Mouse (Mus musculus): ENCODE results near the gene Fars2.

Gene Fars2

DNA sequence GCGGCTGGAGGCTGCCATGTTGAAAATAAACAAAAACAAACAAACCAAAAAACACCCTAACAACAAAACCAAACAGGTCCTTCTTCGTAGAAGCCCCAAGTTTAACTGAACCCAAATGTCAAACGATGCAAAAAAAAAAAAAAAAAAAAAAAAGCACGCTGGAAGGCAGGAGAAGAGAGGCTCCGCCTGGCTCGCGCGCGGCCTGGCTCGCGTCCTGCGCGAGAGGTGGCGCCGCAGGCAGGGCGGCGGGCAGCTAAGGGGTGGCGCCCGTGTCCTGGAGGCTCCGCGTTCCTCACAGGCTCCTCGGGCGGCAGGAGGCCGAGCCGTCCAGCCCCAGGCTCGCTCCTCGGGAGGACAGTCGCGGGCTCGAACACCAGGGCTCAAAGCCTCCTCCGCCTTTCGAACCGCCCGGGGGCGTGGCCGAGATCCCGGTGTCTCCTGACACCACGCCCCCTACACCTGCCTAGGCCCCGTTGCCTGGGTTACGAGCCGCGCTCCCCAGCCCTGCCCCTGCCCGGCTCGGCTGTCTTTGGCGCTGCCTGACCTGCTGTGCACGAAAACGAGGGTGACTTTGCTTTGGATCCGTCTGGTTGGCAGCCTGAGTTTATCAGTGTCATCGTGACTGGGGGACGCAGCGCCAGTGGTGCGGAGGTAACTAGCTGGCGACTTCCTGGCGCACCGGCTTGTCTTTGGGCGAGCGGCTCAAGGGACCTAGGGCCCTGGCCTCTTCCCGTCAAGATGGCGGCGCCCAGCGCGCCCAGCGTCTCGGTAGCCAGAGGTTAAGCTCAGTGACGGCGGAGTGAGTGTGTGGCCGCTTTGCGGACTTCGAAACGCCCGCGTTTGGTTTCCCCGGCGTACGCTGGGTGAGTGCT, at the start of gene Fars2, which contains the start of gene Lyrm4:
Gene Fars2 (plus strand): TSS at position 270 of the 872 bp plus-strand sequence.
Gene Lyrm4 (minus strand): TSS at position 384 of the 872 bp plus-strand sequence.
- DNase-seq, result peak; percentile 97

DNA sequence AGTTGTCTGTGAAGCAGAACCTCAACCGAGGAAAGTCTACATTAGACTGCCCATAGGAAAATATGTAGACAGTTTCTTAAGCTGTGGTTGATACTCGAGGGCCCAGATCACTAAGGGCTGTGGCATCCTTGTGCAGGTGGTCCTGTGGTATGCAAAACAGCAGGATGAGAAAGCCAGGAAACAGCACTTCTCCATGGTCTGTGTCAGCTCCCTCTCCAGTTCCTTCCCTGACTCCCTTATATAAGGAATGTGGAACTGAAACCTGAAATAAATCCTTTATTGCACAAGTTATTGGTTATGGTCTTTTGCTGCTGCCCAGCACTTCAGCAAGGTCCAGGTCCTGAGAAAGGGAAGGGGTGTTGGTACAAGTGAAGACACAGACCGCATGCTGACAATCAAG, 42.7 kb upstream of the Fars2 start:
- peak in 1 of 2 experiments; percentile 10 for DNase-seq

DNA sequence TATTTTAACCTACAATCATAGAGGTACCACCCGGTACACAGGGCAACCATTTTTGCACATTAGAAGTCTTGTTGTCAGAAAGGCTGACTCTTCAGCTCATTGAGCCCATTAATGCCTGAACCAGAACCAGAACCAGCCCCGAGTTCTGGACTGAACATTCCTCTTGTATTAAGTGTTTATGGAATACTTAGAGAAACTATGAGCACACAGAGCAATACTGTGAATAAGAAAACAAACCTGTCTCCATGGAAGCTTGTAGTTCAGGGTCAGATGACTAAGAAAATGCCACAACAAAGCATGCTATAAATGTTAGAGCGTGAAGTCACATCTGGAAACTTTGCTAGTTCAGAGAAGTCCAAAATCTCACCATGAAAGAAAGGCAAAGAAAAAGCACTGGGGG, 35.6 kb upstream of the Fars2 start:
- peak in 1 of 2 experiments; percentile 30 for DNase-seq

DNA sequence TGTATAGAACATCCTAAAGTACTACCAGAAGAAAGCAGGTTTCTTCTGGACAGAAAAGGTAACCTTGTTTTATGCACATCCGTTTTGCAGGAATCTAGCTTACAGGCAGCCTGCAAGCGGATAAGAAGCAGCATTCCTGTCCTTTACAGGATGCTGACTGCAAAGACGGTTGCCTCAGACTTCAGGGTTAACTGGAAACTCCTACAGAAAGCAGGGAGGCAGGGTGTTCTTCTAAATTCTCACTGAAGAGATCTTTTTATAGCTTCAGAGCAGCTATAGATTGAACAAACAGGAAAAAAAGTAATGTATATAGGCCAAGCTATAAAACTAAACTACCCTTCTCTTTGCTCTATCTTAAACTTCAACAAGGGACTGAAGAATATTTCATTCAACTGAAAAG, 32.5 kb upstream of the Fars2 start:
- DNase-seq, result no peak

DNA sequence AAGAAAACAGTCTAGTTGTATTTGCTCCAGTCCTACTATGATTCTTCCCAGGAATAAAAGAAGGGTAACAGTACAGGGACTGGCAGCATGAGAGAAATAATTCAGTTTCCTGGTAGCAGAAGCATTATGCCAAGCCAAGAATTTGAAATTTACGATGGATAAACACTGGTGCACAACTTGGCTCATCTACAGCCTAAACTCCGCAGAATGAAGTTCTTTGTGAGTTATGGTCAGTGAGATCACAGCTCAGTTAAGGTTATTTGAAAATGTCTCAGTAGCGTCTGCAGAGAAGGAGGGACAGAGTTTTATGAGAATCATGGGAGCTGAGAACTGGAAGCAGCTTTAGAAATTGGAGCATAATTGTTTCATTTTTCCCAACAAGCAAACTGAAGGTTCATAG, 31.2 kb upstream of the Fars2 start:
- no peak for DNase-seq

DNA sequence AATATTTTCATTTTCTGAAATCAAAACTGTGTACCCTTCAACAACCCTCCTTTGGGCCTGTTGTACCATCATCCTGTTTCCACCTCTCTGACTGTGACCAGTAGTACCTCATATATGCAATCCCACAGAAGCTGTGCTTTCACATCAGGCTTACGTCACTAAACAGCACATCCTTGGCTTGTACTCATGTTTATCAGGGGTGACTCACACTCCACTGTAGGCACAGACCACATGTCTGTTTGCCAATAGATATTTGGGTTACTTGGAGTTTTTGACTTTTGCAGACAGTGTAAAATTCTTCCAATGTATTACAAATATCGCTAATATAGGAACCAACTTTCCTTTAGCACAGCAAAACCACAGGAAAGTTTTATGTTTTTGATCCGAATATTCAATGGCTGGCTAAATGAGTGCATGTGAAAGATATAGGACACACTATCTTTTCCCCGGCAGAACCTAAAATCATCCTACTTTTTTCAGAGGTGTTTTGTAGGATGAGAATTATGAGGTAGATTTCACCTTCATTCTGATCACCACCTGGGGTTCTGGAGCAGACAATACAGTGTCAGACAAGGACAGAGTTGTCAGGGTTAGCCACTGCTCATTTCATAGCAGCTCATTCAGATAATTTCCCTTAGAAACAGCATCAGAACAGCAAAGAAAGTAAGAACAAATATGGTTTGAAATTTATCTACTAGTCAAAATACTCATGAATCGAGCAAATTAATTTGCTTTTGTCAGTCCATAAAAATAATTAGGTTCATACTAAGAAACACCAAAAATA, 30.4 kb upstream of the Fars2 start:
- DNase-seq, result peak; percentile 14 to 26

DNA sequence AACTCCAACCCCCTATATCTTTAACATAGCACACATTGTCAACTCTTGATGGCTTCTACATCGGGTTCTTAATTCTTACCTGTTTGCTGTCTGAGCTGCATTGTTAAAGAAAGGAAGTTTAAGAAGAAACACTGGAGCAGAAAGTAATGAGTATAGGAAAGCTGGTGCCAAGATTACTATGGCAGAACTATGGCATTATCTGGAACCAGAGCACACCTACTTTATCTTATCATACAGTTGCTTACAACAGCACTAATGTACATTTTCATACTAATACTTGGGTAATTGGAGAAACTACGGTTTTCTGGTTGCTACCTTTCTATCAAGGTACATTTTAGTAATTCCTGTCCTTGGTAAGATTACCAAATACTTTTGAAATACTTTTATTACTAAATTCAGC, 29.8 kb upstream of the Fars2 start:
- DNase-seq, result no peak

DNA sequence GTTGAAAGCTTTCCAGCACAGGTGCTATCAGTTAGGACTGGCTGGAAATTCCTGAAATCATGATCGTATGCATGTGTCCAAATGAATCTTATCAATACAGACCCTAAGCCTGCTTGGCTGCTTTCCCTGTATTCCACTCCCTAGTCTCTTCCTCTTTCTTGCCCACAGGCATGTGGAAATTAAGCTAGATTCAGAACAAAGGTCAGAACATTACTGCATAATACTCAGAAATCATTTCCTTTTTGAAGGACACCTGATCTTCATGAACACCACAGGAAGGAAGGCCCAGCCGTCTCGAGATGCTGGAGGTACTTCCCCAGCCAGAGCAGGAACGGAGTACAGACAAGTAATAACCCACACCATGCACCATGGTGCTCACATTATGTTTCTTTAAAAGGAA, 29.0 kb upstream of the Fars2 start:
- peak in 1 of 2 experiments; percentile 20 for DNase-seq

DNA sequence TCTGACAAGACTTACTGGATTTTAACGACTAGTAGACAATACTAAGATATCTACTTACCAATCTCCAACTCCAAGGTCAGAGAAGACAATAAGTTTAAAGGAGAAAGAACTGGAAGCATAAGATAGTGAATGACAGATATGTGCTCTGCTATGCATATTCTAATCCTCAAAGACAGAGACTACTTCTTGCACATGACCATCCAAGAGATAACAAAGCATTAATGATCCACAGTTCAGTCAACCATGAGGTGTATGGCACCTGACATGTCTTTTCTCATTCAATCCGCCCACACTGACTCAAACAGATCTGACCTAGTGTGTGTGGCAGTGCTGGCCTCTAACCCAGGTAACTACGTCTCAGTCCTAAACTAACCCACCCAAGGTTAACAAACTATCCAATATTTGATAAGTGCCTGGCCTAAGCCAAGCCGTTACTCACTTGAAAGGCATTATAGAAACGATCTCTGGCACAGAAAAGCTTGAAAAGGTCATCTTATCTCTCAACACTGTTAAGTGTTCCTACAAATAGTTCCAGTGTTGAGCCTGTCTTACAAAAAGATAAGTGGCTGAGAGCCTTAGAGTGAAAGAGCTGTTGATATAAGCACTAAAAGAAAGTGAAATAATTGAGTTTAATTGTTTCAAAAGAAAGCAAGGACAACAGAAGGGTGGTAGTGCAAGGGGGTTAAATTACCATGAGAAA, 20.4 kb upstream of the Fars2 start:
- no peak for DNase-seq

DNA sequence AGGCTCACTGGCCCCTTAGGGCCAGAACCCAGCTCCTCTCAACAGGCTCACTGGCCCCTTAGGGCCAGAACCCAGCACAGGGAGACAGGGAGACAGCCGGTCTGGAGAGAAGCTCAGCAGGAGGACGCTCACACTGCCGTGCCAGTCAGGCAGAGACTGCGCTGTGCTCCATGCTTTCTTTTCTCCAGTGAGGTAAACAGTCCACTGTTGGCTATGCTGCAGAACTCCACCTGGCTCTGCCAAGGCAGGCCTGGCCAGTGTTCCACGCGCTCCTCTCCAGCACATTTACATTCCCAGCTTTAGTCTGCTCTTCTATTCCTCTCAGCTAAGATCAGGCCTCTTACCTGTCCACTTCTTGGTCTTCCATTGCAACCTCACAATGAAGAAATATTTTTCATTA, 11.6 kb upstream of the Fars2 start:
- no peak for DNase-seq

DNA sequence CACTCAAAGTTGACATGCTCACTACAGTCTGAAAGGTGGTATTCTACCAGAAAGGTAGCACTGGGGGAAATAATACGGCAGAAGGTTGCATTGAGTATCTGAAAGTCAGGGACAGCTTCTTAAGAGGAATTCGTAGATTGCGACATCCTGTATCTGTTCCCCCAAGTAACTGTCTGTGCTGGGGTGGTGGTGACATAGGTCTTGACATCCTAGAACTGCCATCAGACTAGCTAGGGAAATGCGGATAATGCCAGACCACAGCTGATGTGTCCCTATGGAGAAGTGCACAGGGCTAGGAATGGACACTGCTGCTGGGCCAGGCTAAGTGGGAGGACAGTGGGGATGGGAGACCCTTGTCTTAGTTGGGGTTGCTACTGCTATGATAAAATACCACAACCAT, 8.7 kb upstream of the Fars2 start:
- DNase-seq, result no peak

DNA sequence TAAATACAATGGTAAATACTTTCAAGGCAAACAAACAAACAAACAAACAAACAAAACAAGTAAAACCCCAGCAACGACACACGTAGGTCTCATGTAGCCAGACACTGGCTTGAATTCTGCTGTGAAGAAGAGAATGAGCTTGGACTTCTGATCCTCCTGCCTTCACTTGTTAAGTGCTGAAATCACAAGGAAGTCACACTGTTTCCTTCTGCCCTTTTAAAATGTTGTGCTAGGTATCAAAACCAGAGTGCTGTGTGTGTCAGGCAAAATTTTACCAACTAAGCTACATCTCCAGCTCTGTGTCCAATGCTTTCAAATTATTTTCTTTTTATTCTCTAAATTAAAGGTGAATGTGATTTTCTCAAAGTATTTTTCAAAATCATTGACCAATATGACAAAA, 5.9 kb upstream of the Fars2 start:
- DNase-seq, result no peak

DNA sequence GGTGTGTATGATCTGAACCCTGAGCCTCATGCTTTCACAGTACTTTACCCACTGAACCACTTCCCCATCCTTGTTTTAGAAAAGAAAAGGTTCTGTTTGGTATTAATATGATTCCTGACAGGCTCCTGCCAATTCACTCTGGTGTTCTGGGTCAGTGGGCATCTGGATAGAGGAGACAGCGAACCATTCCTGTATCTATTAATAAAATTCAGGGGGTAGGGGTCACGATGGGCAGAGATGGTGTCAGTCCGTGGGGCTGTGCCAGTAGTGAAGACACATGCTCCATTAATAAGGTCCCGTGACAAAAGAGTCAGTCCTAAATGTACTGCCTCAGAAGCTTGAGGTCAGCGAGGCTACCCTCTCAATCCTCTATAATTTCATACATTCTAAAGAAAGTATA, 4.0 kb upstream of the Fars2 start:
- no peak for DNase-seq

DNA sequence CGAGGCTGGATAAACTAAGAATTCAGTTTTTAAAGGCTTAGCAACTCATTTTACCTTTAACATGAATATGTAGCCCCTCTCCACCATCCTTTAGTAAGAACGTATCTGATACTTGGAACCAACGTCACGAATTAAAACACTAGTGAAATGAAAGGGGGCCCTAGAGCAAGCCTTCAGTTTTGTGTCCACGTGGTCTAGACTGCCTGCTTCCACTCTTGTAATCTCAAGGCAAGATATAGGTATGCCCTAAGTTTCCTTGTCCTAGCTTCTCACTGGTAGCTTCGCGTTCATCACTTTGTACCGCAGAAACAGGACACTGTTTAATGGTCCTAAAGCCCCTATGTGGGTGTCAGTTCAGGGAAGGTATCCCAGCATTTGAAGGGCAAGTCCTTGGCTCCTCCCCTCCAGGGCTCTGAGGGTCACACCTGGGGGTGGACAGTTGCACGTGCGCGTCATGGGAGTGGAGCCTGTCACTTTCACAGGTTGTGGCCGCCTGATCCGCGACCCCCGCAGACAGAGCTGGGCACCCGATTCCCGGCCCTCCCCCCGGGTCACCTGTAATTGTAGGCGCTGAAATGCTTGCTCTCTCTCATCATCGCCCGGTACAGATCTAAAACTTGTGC, 581 bp upstream of the Fars2 start:
- DNase-seq, result peak; percentile 48 to 53

DNA sequence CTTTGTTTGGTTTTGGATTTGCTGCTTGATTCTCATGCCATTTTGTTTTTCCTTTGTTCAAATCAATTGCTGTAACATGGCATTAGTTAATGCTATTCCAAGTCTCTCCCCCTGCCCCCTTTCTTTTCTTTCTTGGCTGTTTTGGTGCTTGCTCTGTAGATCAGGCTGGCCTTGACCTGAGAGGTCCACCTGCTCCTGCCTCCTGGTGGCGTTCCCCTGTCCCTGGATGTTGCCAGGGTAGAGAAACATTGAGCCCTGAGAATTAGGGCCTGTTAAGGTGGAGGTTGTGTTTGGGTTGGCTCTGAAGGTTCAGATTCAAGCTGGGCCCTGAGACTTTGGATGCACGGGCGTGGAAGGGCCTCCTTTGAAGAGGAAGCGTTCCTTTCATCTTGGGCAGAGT, 2.5 kb downstream of the Fars2 start:
- DNase-seq, result no peak

DNA sequence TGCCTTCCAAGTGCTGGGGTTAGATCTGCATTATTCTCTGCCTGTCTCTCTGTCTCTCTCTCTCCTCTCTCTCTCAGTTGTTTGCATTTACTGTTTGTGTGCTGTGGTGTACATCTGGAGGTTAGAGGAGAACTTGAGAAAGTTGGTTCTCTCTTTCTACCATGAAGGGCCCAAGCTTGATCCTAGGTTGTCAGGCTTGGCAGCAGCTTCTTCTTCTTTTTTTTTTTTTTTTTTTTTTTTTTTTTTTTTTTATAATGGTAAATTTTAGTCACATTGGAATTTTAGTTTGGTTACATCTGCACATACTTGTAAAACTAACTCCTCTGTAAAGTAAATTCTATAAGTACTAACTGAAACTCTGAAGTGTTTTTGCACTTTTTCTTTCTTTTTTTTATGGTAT, 3.4 kb downstream of the Fars2 start:
- DNase-seq, result no peak

DNA sequence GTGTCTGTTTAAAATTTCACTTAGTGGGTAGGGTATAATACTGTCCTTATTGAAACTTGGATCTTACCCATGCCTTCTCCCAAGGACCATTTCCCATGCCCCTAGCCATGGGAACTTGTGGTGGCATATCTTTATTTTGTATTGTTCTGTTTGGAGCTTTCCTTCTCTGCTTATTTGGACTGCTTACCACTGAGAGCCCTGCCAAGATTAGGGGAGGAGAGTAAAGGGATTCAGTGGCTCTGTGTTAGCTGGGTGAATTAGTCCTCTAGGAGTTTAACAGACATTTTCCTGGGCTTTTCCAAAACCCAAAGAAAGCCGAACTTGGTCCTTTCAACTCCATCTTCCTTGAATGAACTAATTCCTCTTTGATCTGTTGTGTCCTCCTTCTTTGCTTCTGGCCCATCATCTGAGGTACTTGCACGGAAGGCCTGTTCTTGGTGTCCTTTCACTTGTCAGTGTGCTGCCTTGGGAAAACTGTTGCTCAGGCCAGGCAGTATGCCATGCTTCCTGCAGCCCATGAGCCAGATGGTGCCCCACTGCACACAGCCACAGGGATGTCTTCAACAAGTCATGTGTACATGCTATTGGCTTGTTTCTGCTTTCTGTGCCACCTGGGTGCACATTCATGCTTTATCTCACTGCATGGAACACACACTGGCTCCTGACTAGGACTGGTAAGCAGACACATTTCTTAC, 12.3 kb downstream of the Fars2 start:
- DNase-seq, result no peak

DNA sequence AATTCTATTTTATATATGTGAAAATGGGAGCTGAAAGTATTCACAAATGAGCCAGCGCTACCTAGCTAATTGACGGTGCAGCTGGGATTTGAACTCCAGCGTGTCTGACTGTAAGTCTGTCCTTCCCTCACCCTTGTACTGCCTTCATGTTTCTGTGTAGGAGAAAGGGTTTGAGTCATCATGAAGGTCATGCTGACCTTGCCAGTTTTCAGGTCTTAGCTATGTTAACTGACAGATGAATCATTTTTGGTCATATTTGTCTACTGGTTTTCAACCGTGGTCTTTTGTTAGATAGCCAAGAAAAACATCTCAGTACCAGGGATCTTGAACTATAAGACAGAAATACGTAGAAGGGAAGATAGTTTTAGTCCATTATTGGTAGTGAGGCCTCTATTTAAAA, 14.2 kb downstream of the Fars2 start:
- DNase-seq, result no peak

DNA sequence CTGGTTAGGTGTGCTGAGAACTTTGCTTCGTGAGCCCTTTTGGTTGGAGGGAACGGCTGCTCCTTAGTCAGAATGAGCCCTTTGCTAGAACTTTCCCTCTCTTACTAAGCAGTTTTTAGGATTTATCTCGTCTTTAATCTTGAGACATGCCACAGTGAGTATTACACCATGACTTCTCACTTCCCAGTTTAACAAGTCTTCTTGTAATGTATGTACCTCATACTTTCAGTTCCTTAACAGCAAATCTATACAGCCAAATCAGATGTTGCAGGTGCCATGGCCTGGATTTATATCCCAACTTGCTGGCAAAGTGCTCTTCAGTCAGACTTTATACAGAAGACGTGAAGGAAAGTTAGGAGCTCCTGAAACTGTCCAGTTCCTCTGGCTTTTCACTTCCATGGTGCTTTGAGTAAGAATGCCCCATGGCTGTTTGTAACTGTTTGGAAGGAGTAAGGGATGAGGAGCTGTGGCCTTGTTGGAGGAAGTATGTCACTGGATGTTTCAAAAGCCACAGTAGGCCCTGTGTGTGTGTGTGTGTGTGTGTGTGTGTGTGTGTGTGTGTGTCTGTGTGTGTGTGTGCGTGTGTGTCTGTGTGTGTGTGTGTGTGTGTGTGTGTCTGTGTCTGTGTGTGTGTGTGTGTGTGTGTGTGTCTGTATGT, 14.9 kb downstream of the Fars2 start:
- DNase-seq, result no peak

DNA sequence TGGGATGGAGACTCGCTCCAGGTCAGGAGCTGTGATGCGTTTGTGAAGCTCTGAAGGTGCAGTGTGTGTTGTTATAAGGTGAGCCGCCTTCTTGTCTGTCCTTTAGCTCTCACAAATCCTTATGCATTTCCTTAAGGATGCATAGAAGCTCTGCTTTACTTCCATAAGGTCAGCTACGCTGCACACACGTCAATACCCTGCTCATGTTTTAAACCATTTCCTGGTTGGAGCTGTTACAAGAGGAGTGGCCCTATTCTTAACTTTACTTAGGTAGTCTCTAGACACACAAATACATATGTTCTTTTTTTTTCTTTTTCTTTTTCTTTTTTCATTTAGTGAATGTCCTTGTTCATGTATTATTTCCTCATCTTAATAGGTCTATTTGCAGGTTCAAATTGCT, 22.5 kb downstream of the Fars2 start:
- no peak for DNase-seq

DNA sequence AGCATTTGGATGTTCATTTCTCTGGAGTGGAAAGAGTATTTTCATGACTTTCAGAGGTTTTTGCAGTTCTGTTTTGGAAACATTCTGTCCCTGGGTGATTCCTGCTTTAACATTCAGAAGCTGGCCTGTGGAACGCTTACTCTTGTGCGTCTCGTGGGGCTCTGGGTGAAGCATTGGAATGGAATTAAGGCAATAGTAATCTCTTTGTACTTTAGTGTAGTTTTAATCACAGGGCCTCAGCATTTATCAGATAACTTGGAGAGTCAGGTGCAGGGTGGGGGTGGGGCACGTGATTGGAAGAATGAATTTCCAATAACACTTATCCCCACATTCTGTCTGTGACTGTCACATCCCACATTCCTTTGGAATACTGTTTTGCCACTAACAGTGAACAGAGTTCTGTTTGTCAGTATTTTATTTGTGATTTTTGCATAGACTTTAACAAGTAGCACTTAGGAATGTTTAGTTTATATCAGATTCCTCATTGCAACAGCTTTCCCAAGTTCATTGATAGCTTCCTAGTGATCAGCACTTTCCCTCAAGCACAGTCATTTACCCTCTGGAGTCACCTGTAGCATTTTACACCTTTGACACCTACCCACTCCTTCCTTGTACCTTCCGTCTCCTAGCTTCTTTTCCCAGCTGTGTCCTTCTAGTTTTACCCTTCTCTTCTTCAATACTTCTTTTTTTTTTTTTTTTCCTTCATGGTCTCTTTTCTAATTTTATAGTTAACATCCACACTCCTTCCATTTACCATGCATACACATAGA, 23.2 kb downstream of the Fars2 start:
- no peak for DNase-seq

All from lung, adult 18-20 months (tissue).